Comparison of ENCODE assay signal across 9 mouse cellular contexts in the genomic region with DNA sequence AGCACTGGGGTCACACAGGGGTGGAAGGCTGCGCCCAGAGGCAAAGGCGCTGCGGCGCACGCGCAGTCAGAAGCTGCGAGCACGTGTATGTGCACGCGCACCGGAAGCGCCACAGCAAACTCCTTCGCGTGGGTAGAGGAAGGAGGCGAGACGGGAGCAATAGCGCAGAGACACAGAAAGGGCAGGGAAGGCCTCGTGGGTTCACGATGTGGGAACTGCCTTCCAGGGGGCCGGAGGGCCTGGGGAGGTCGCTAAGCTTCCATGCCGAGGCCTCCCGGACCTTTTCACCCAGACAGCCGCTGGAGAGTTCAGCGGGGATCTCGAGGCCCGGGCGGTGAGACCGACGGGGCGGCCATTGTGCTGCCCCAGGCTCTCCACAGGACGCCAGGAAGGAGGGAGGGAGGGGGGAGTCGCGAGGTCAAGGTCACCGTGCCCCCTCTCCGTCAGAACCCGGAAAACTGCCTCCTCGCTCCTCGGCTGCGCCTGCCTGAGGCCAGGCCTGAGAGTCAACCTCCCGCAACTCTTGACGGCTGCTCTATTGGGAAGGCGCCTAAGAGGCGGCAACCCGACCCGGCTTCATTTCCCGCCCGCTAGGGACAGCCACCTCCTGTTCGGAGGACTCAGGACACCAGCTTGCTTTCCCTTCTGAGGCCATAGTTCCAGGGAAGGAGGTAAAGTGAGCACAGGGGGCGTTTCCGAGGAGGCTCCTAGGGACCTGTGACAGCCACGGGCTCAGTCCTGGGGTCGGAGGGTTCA. TPM values are rescaled to one million over a fixed set of nuclear protein-coding genes. Genes with fewer than 3 reads are reported as not detected.
DNase-seq lines count a peak whose midpoint lies in the region; ATAC-seq lines count a peak whose summit lies in the region.
"Had no signal": no experiment of that assay in that cellular context is flagged by ENCODE, and none has a peak within 500 bp of the region (broad histone marks: within the 10 kb centered on the region; RNA-seq: fewer than 3 reads in every experiment).

A gene (plus strand): TSS at position 453 of the 756 bp plus-strand sequence.

- peak within 1 kb of the TSS; percentile 63 for H3K9ac ChIP-seq in stomach, embryonic 16.5 days (ENCODE audit: low read length)

- peak within 1 kb of the TSS; percentile 81 for H3K27ac ChIP-seq in hindbrain, embryonic 10.5 days
- H3K27ac ChIP-seq in stomach, embryonic 16.5 days (ENCODE audit: low read length), result no peak within 1 kb of the TSS

- 10% methylated on average over 53 of the region's 53 CpGs for WGBS in hindbrain, embryonic 10.5 days
- 16% methylated on average over 43 of the region's 53 CpGs for WGBS in stomach, embryonic 16.5 days

- H3K4me1 ChIP-seq in hindbrain, embryonic 10.5 days (replicated peaks), result peaks cover 18% of the 10 kb centered on the region
- H3K4me1 ChIP-seq in stomach, embryonic 16.5 days (ENCODE audit: control insufficient read depth, insufficient read depth, low read length), result peaks cover 7% of the 10 kb centered on the region

- no peak for ATAC-seq in frontal cortex, adult (ENCODE audit: low TSS enrichment)
- ATAC-seq in stomach, embryonic 16.5 days (ENCODE audit: insufficient read depth, low FRiP score), result 0 out of 2 replicates have a peak, but pooled peaks have one; percentile 41

- peak; percentile 47 to 54 for DNase-seq in frontal cortex, postnatal 36 days (ENCODE audit: low spot score in 2 of 2)
- peak; percentile 68 for DNase-seq in embryo, embryonic 10 days (ENCODE audit: low spot score)
- peak; percentile 69 for DNase-seq in hindbrain, embryonic 10.5 days (ENCODE audit: low spot score)
- peak; percentile 59 to 68 for DNase-seq in layer of hippocampus, postnatal 10 days (ENCODE audit: low spot score in 2 of 2)
- peak; percentile 59 for DNase-seq in mesoderm, embryonic 11.5 days (ENCODE audit: low read depth, low spot score)
- no peak for DNase-seq in cerebellum, adult 9-10 months

- peak within 1 kb of the TSS; percentile 46 for H3K4me3 ChIP-seq in hindbrain, embryonic 10.5 days
- peak within 1 kb of the TSS; percentile 25 for H3K4me3 ChIP-seq in stomach, embryonic 16.5 days (replicated peaks; ENCODE audit: low read length)

- no peaks in the 10 kb centered on the region for H3K9me3 ChIP-seq in hindbrain, embryonic 10.5 days
- no peaks in the 10 kb centered on the region for H3K9me3 ChIP-seq in stomach, embryonic 16.5 days (replicated peaks; ENCODE audit: control insufficient read depth, low read length)
- H3K9me3 ChIP-seq: G1E had no signal

- peaks cover 64% of the 10 kb centered on the region for H3K27me3 ChIP-seq in hindbrain, embryonic 10.5 days (ENCODE audit: insufficient read depth, poor library complexity, severe bottlenecking)
- H3K27me3 ChIP-seq in stomach, embryonic 16.5 days (ENCODE audit: control insufficient read depth, insufficient read depth, low read length), result peaks cover 13% of the 10 kb centered on the region

- H3K4me2 ChIP-seq in stomach, embryonic 16.5 days (ENCODE audit: low read depth, low read length), result peak within 1 kb of the TSS; percentile 56

- H3K36me3 ChIP-seq in hindbrain, embryonic 10.5 days, result no peaks in the 10 kb centered on the region
- no peaks in the 10 kb centered on the region for H3K36me3 ChIP-seq in stomach, embryonic 16.5 days (ENCODE audit: control insufficient read depth, insufficient read depth, low read length)

RNA-seq across cellular contexts. Expression of the gene that starts here (rescaled TPM):
- 0.26 TPM in 1 of 2 replicates, not detected in the other for polyA plus RNA-seq in hindbrain, embryonic 10.5 days (2016; fragmentation: Nextera tagmentation; extraction: Ambion mirVana)
- total RNA-seq in layer of hippocampus, postnatal 10 days (2021), result 1 to 10 TPM; 1.0 to 1.2 TPM
- polyA plus RNA-seq in stomach, embryonic 16.5 days (2015; fragmentation: Nextera tagmentation; extraction: Ambion mirVana), result not detected in 2 replicates
- polyA plus RNA-seq: G1E had no signal

Comparison
In these comparisons a context has a peak if more than half of its experiments do, and no peak if none do; other contexts are left out.
1. Peak in DNase-seq, H3K4me3 ChIP-seq and H3K27ac ChIP-seq in hindbrain, embryonic 10.5 days; RNA of the gene not detected or under 1 TPM.
2. Peak in ATAC-seq, H3K4me3 ChIP-seq, H3K9ac ChIP-seq and H3K4me2 ChIP-seq in stomach, embryonic 16.5 days; RNA of the gene not detected or under 1 TPM.